Mouse (Mus musculus) thymus, postnatal 36 days (tissue): ENCODE measurements at regions not wholly inside any gene's neighbourhood (a gene's known extent, or its start where the extent isn't known, plus 50 kb on each side); places are given as distances from the start of the nearest gene placed in this dataset.

Experiments used
- DNase-seq, 2 experiments: peaks; one replicate each; pipeline ENCODE4 v3.0.0; 2022; ENCODE audit warnings: mixed read lengths in 2 of 2

- no peak for DNase-seq
Observed at GRCm38 (mm10) chr5:64401737-64402136, 245.6 kb downstream of the Tbc1d1 start.

- DNase-seq, result no peak
Observed at GRCm38 (mm10) chr5:64403077-64403981, 247.2 kb downstream of the Tbc1d1 start.

GRCm38 (mm10) chr5:64403982-64404345, 247.9 kb downstream of the Tbc1d1 start:
- DNase-seq, result no peak

- DNase-seq, result no peak
Observed at GRCm38 (mm10) chr5:64404512-64404911, 248.4 kb downstream of the Tbc1d1 start.

GRCm38 (mm10) chr5:64408938-64409337, 252.8 kb downstream of the Tbc1d1 start:
- DNase-seq, result no peak

DNA sequence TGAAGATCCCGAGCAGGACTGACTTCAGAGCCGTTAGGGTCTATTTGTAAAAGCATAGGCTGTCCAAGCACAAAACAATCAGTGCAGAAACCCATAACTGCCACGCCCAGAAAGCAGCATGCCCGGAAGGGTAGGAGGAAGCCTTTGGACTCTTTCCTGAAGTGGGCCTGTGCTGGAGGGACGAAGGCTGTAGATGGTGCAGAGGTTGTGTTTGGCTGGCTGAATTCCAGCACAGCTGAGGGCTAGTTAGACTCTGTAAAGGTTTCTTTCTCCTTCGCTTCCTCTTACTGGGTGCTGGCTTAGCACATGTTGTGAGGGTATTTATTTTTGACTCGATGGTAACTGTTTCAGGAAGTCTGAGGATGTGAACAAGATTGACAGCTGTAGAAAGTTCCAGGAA, 254.5 kb downstream of the Tbc1d1 start:
- no peak for DNase-seq

DNA sequence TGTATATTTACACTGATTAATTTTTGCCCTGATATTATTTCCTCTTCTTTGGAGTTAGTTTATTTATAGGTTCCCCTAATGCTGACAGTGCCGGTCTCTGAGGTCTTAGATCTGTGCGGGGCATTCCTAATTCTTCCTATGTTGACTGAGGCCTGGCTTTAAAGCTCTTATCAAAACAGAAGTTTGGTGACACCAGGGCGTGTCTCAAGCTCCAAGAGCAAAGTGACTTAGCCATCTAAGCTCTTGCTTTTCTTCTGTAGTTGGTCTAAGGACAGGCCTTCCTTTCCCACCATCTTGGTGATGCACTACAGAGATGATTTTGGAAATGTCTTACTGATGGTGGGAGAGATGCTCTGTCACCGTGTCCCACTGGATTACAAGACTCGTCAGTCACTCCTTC, 258.4 kb downstream of the Tbc1d1 start:
- DNase-seq, result no peak

- DNase-seq, result no peak
Observed at GRCm38 (mm10) chr5:64419395-64419794, 263.3 kb downstream of the Tbc1d1 start.

- DNase-seq, result no peak
Observed at GRCm38 (mm10) chr5:64422787-64423587, 266.9 kb downstream of the Tbc1d1 start.

GRCm38 (mm10) chr5:64428822-64429221, 272.7 kb downstream of the Tbc1d1 start:
- DNase-seq, result no peak

DNA sequence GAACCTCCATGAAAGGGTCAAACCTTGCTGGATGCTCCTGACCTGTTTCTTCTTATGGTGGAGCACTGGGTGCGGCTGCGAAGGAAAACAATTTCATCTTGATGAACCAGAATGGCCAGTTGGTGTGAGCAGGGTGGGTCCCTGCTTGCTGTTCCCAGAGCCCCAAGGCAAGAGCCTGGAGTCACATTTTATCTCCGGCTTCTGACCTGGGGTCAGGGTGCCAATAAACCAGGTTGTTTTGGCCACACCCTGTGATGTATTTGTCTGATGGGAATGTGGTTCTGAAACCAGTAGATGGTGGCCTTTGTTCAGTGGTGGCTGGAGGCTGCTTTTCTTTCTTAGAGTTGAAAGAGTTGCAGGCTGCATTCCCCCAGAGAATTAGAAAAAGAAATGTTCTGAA, 274.4 kb downstream of the Tbc1d1 start:
- no peak for DNase-seq

DNA sequence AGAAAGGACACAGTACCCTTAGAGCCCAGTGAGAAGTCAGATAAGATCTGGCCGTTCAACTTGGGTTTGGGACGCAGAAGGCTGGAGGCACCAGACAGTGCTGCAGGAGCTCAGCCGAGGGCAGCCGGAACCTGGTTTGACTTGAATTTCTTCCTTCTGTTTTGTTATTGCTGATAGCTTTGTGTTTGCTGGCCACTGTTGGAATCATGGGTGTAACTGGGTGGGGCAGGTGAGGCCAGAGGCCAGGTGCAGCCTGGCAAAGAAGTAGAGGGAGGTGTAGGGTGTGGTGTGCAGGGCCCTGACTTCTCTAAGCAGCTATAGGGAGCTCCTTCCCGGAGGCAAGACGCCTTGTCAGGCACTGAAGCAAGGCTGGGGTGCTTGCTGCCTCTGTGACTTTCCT, 275.5 kb downstream of the Tbc1d1 start:
- no peak for DNase-seq

DNA sequence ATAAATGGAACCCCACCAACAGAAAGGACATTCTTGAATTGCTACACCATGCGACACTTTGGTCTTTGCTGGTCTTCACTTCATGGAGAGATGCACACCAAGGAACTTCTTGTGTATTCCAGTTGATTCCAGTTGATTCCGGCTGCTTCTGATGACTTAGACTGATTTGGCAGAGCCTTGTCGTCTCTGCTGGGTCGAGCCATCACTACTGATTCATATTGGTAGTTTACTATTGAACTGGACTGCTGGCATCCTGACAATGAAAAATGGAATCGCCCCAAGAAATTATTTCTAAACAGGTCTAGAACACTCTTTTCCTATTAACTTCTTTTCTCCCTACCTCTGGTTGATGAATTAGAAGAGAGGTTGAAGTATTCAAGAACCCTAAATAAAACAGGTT, 277.7 kb downstream of the Tbc1d1 start:
- DNase-seq, result no peak

DNA sequence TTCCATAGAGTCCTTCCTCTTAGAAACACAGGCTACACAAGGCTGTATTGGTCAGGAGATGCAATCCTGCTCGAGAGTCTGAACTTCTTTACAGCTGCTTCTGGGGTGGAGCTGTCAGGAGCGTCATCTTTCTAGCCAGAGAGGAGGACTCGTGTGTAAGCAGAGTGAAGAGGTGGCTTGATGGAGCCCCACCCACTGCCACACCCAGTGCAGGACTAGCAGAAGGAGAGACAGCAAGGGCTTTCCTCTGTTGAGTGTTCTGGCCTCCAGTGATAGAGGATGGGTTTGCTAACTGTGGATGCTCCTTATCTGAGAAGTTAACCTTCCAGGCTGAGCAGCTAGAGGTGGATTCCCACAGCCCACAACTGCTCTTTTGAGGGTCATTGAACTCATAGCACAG, 279.4 kb downstream of the Tbc1d1 start:
- DNase-seq, result no peak

- DNase-seq, result no peak
Observed at GRCm38 (mm10) chr5:64435958-64436357, 279.9 kb downstream of the Tbc1d1 start.

- DNase-seq, result no peak
Observed at GRCm38 (mm10) chr5:64437720-64438119, 281.6 kb downstream of the Tbc1d1 start.

DNA sequence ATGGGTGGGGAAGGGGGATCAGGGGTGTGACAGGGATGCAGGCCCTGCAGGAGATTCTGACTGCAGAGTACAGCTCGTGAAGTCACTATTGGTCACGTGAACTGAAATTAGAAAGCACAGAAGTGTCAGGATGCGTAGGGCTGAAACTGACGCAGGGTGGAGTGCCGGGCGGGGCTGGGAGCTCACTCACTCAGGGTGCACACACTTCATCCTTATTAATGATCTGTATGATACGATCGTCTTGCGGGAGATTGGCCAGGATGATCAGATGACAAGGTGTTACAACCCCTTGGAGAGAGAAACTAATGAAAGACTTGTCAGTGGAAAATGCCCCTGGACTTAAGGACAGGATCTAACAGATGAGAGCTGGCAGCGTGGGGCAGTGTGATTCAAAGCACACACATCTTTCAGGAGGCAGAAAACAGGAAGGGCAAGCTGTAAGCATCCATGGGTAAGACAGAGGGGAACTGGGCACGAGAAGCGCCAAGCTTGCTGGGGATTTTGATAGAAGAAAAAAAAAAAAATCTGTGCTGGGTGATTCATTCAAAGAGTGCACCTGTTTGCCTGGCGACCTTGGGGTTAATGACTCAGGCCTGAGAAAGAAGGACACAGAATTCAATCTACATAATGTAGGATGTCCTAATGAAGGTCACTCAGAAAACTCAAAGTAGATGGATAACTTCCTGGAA, 282.5 kb downstream of the Tbc1d1 start:
- DNase-seq, result no peak

- DNase-seq, result no peak
Observed at GRCm38 (mm10) chr5:64447847-64448246, 291.7 kb downstream of the Tbc1d1 start.

DNA sequence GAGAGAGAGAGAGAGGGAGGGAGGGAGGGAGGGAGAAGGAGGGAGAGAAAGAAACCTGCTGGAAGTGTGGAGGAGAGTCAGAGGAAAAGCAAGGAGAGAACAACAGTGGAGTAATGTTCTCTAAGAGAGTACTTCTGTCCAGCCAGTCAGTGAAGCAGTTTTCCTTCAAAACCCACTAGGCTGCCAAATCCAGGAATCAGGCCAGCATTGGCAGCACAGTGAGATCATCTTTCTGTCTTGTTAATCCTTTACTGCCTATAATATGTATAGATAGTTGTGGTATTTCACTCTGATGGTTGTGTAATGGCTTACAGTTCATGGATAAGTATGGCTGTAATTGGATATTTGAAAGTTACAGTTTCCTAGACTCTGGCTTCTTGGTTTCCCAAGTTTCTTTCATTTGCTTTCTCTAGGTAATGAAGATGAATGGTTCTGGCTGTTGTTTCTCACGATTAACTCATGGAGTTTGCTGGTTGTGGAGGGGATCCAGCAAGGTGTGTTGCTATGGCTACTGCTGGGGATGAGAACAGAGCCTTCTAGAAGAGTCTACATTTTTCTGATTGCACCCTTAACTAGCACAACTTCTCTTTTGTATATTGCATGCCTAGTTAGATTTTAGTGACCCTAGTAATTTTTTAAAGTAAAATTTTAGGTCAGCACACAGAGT, 296.7 kb downstream of the Tbc1d1 start:
- DNase-seq, result no peak

GRCm38 (mm10) chr5:64459807-64460206, 303.7 kb downstream of the Tbc1d1 start:
- no peak for DNase-seq

DNA sequence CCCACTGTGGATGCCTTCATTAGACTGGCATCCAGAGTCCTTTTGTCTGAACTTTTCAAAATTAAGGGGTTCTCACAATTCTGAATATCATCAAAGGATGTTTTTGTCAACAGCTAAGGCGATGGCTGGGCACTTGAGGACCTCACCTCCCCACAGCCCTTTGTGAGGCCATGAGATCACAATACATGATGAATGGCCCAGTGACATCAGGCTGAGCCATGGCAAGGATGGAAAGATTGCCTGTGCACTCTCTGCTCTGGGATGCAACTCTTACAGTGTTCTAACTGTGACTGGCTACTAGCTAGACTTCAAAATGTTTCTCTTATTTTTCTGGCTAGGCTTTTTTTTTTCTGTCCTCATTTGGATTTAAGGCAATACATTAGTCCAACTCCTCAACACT, 304.8 kb downstream of the Tbc1d1 start:
- no peak for DNase-seq

GRCm38 (mm10) chr5:64461592-64461991, 305.5 kb downstream of the Tbc1d1 start:
- DNase-seq, result no peak

DNA sequence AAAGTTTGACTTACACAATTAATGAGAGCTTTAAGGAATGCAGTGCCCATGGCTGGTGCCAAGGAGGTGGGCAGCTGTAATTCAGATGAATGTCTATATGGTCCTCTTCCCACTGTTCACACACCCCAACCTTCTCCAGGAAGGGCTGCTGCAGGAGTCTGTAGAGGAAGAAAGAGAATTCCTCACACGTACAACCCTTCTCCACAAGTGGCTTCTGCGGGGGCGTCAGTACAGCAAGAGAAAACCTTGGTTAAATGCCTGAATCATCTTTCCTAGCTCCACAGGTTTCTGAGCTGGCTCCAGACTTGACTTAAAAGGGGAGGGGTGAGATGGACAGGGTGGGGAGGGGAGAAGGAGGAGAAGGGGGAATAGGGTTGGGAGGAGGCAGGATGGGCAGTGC, 306.3 kb downstream of the Tbc1d1 start:
- no peak for DNase-seq
